Mouse (Mus musculus) CH12.LX (cell line): ENCODE data around the gene Nexn. TPM values are rescaled to one million over a fixed set of nuclear protein-coding genes. Genes with fewer than 3 reads are reported as not detected.

Source experiments
- DNase-seq: peaks from one replicate; pipeline ENCODE4 v3.0.0-alpha.2; 2013; ENCODE audit errors: extremely low read depth
- H3K27ac ChIP-seq: 2 replicates; pipeline ENCODE4 v1.5.1; 2012; ENCODE audit warnings: low read depth, mild to moderate bottlenecking, control low read depth, moderate library complexity; ENCODE audit not compliant: insufficient read depth
- H3K27me3 ChIP-seq: replicated peaks from 2 replicates; pipeline ENCODE3; 2012; ENCODE audit warnings: inconsistent platforms
- H3K36me3 ChIP-seq, 2 experiments: replicated peaks in 1 of 2; 2 replicates each; pipeline versions ENCODE3 to v1.6.1; 2012; ENCODE audit warnings: inconsistent platforms in 1 of 2, low read length in 1 of 2, mild to moderate bottlenecking in 1 of 2, mixed read lengths in 1 of 2, moderate library complexity in 1 of 2; ENCODE audit not compliant: control insufficient read depth in 1 of 2, insufficient read depth in 1 of 2
- H3K4me1 ChIP-seq, 2 experiments: 2 replicates each; pipeline ENCODE4 v1.6.1; 2012; ENCODE audit warnings: inconsistent platforms in 1 of 2, moderate library complexity in 1 of 2; ENCODE audit not compliant: insufficient read depth in 2 of 2, control insufficient read depth in 1 of 2
- H3K4me2 ChIP-seq: 2 replicates; pipeline ENCODE4 v1.6.1; 2012; ENCODE audit warnings: low read depth, mild to moderate bottlenecking, control low read depth; ENCODE audit not compliant: poor library complexity, insufficient read depth, severe bottlenecking
- H3K4me3 ChIP-seq, 3 experiments: fragments of 150-350 bp in 1 of 3; sonication (generic) in 1 of 3; replicated peaks in 1 of 3; 2 replicates each; pipeline versions ENCODE3 to v1.5.1; 2011 to 2012; ENCODE audit warnings: low read depth in 2 of 3, low read length in 2 of 3, mild to moderate bottlenecking in 2 of 3, moderate library complexity in 2 of 3, control low read depth in 1 of 3, improper control_type of control experiment in 1 of 3, inconsistent platforms in 1 of 3, mixed read lengths in 1 of 3; ENCODE audit not compliant: poor library complexity in 1 of 3
- H3K79me2 ChIP-seq: replicated peaks from 2 replicates; pipeline ENCODE4 v1.6.1; 2012; ENCODE audit warnings: mild to moderate bottlenecking, moderate library complexity; ENCODE audit not compliant: control insufficient read depth, poor library complexity, insufficient read depth, severe bottlenecking; ENCODE audit errors: extremely low read depth
- H3K9ac ChIP-seq: 2 replicates; pipeline ENCODE4 v1.6.1; 2012; ENCODE audit warnings: low read depth, mild to moderate bottlenecking, control low read depth, moderate library complexity; ENCODE audit not compliant: insufficient read depth
- H3K9me3 ChIP-seq: replicated peaks from 2 replicates; pipeline ENCODE3; 2012; ENCODE audit warnings: low read length, inconsistent platforms, mixed read lengths
- BHLHE40 ChIP-seq: IDR thresholded peaks from 2 replicates; pipeline ENCODE4 v1.6.1; 2011; ENCODE audit warnings: mild to moderate bottlenecking, low read depth, low read length, improper control_type of control experiment
- CHD1 ChIP-seq: IDR thresholded peaks from 2 replicates; pipeline ENCODE4 v1.6.1; 2012; ENCODE audit warnings: low read depth, low read length, improper control_type of control experiment, inconsistent platforms
- E2F4 ChIP-seq: IDR thresholded peaks from 2 replicates; pipeline ENCODE4 v1.6.1; 2011; ENCODE audit warnings: low read depth, low read length, improper control_type of control experiment; ENCODE audit not compliant: insufficient replicate concordance
- ELF1 ChIP-seq: IDR thresholded peaks from 2 replicates; pipeline ENCODE4 v1.6.1; 2014; ENCODE audit warnings: low read depth, mild to moderate bottlenecking, inconsistent platforms, low read length, improper control_type of control experiment
- EP300 ChIP-seq: IDR thresholded peaks from 2 replicates; pipeline ENCODE4 v1.6.1; 2011; ENCODE audit warnings: low read length, improper control_type of control experiment
- ETS1 ChIP-seq: conservative IDR thresholded peaks from 2 replicates; pipeline ENCODE4 v1.6.1; 2012; ENCODE audit warnings: low read depth, mild to moderate bottlenecking, inconsistent platforms, low read length, improper control_type of control experiment, moderate library complexity
- GABPA ChIP-seq: IDR thresholded peaks from 2 replicates; pipeline ENCODE4 v1.6.1; 2012; ENCODE audit warnings: low read depth, low read length, improper control_type of control experiment, inconsistent platforms; ENCODE audit not compliant: insufficient replicate concordance
- HCFC1 ChIP-seq: IDR thresholded peaks from 2 replicates; pipeline ENCODE4 v1.6.1; 2012; ENCODE audit warnings: low read depth, mild to moderate bottlenecking, inconsistent platforms, low read length, improper control_type of control experiment
- IRF4 ChIP-seq: IDR thresholded peaks from 2 replicates; pipeline ENCODE4 v1.6.1; 2014; ENCODE audit warnings: low read depth, mild to moderate bottlenecking, inconsistent platforms, low read length, improper control_type of control experiment
- MAFK ChIP-seq: IDR thresholded peaks from 2 replicates; pipeline ENCODE4 v1.6.1; 2011; ENCODE audit warnings: low read length, improper control_type of control experiment; ENCODE audit not compliant: insufficient replicate concordance
- MAX ChIP-seq: IDR thresholded peaks from 2 replicates; pipeline ENCODE4 v1.6.1; 2011; ENCODE audit warnings: low read length, improper control_type of control experiment
- NRF1 ChIP-seq: IDR thresholded peaks from 2 replicates; pipeline ENCODE4 v1.6.1; 2014; ENCODE audit warnings: low read depth, mild to moderate bottlenecking, inconsistent platforms, low read length, improper control_type of control experiment, moderate library complexity
- PAX5 ChIP-seq: IDR thresholded peaks from 2 replicates; pipeline ENCODE4 v1.6.1; 2012; ENCODE audit warnings: low read length, inconsistent platforms, mixed read lengths
- RCOR1 ChIP-seq: conservative IDR thresholded peaks from 2 replicates; pipeline ENCODE4 v1.6.1; 2012; ENCODE audit warnings: low read depth, mild to moderate bottlenecking, inconsistent platforms, low read length, improper control_type of control experiment
- TBP ChIP-seq: conservative IDR thresholded peaks from 2 replicates; pipeline ENCODE4 v1.6.1; 2011; ENCODE audit warnings: low read depth, low read length, improper control_type of control experiment
- UBTF ChIP-seq: IDR thresholded peaks from 2 replicates; pipeline ENCODE4 v1.6.1; 2012; ENCODE audit warnings: low read depth, mild to moderate bottlenecking, inconsistent platforms, low read length, improper control_type of control experiment, moderate library complexity
- USF1 ChIP-seq: IDR thresholded peaks from 2 replicates; pipeline ENCODE4 v1.6.1; 2014; ENCODE audit warnings: low read depth, mild to moderate bottlenecking, inconsistent platforms, low read length, improper control_type of control experiment
- USF2 ChIP-seq: conservative IDR thresholded peaks from 2 replicates; pipeline ENCODE4 v1.6.1; 2011; ENCODE audit warnings: low read depth, low read length, improper control_type of control experiment
- ZMIZ1 ChIP-seq: IDR thresholded peaks from 2 replicates; pipeline ENCODE4 v1.6.1; 2012; ENCODE audit warnings: low read depth, mild to moderate bottlenecking, inconsistent platforms, low read length, improper control_type of control experiment
- ZNF384 ChIP-seq: IDR thresholded peaks from 2 replicates; pipeline ENCODE4 v1.6.1; 2012; ENCODE audit warnings: low read depth, low read length, improper control_type of control experiment, inconsistent platforms
- dilution Hi-C: fragments of 300-500 bp; cut with MboI; formaldehyde crosslinking; loops from 2 replicates; pipeline ENCODE4 v1.14.3; 2020; ENCODE audit warnings: low sequenced_read_pairs; ENCODE audit not compliant: extremely low pct_unique_long_range_greater_than_20kb, extremely low pct_ligation_motif_present
- in situ Hi-C: fragments of 300-500 bp; cut with MboI; formaldehyde crosslinking; loops from 3 replicates; pipeline ENCODE4 v1.14.3; 2019; ENCODE audit warnings: low sequenced_read_pairs, low pct_ligation_motif_present, low pct_unique_long_range_greater_than_20kb, mixed read lengths
- polyA plus RNA-seq: library from polyadenylated mRNA; unstranded; fragments of >175 nt; gene quantifications from 2 replicates; pipeline ENCODE4 v1.2.1, GENCODE M21; 2012; ENCODE audit warnings: low read depth; ENCODE audit not compliant: insufficient read length
- total RNA-seq, 2 experiments: library from RNA; depleted of rRNA; stranded (reverse); fragments of 300-350 nt in 1 of 2; fragments of >200 nt in 1 of 2; gene quantifications; 2 replicates each; pipeline ENCODE4 v1.2.3; 2012 to 2014

Nexn gene
- total and polyA plus RNA-seq, 3 experiments = 0.08 to 0.17 TPM; not detected in 1

DNA sequence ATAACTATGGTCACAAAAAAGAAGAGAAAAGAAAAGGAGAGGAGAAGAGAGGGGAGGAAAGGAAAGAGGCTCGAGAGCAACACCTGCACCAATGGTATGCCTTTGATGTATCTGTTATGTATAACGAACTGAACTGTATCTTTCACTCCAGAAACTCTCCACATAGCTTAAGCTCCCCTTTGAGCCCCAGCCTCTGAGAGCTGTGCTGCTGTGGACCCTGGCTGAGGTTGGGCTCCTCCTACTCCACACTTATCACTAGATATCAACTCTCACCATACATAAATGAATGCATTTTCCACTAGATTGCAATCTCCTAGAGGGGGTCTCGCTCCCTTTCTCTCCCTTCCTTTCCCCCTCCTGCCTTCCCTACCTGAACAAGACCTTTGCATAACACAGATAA is 62.2 kb downstream of the Nexn start:
- Histone ChIP-seq H3K4me1 (peaks cover 3 to 20% of the 10 kb centered on the region in 2 experiments), H3K27ac (no peak overlapping the region), H3K36me3 (peaks cover 4 to 23% of the 10 kb centered on the region in 2 experiments), H3K9ac (no peak overlapping the region), H3K9me3 (no peaks in the 10 kb centered on the region), H3K79me2 (peaks cover 6% of the 10 kb centered on the region; the same call in 1 of the 2 replicates), H3K4me2 (no peak overlapping the region), H3K4me3 (no peak overlapping the region), H3K27me3 (no peaks in the 10 kb centered on the region)
- TF ChIP-seq ZNF384 (no peak), CHD1 (no peak), EP300 (no peak), IRF4 (no peak), MAX (no peak), RCOR1 (no peak), ZMIZ1 (no peak), GABPA (no peak), USF2 (no peak), BHLHE40 (no peak), PAX5 (no peak), ELF1 (no peak), USF1 (no peak), ETS1 (no peak), MAFK (no peak), E2F4 (no peak), HCFC1 (no peak), TBP (no peak), UBTF (no peak)
- in situ Hi-C loops = no loop called here
- dilution Hi-C loops = no loop called here
- DNase-seq = no peak

- Histone ChIP-seq H3K27ac (no peak overlapping the region), H3K9ac (no peak overlapping the region), H3K9me3 (no peaks in the 10 kb centered on the region), H3K4me2 (no peak overlapping the region), H3K27me3 (no peaks in the 10 kb centered on the region), H3K36me3 (peaks cover 4 to 21% of the 10 kb centered on the region in 2 experiments), H3K79me2 (peaks cover 3% of the 10 kb centered on the region; the same call in 1 of the 2 replicates), H3K4me3 (no peak overlapping the region), H3K4me1 (peaks cover under 1 to 14% of the 10 kb centered on the region in 2 experiments; a peak in 3 of 4 replicates)
- dilution Hi-C loops = no loop called here
- TF ChIP-seq NRF1 = no peak
- no peak for TF ChIP-seq HCFC1
- TF ChIP-seq ETS1 = no peak
- in situ Hi-C loops = no loop called here
- no peak for DNase-seq
Observed at GRCm38 (mm10) chr3:152203411-152203810, 62.7 kb downstream of the Nexn start.
